Mouse (Mus musculus) megakaryocyte, embryonic 14.5 days (primary cell): ENCODE measurements around the gene Mylip.

Experiments
- FLI1 ChIP-seq: IDR thresholded peaks from 2 replicates; pipeline ENCODE4 v1.6.1; 2012; ENCODE audit warnings: low read length, inconsistent platforms, mixed read lengths
- GATA1 ChIP-seq: IDR thresholded peaks from 3 replicates; pipeline ENCODE4 v1.6.1; 2012; ENCODE audit warnings: mixed read lengths, low read length, inconsistent platforms, borderline replicate concordance

GRCm38 (mm10) chr13:45405194-45405810, 15.8 kb downstream of the Mylip start:
- TF ChIP-seq FLI1 (no peak), GATA1 (no peak)
